Mouse (Mus musculus) ES-Bruce4 (cell line): ENCODE results near the gene Ankrd16.

Source experiments
- CTCF ChIP-seq: IDR thresholded peaks from one replicate; pipeline ENCODE4 v1.8.1; 2011; ENCODE audit warnings: low read depth, low read length
- EP300 ChIP-seq: IDR thresholded peaks from 2 replicates; pipeline ENCODE4 v1.6.1; 2011; ENCODE audit warnings: low read depth, low read length; ENCODE audit not compliant: insufficient read depth
- POLR2A ChIP-seq: IDR thresholded peaks from one replicate; pipeline ENCODE4 v1.8.1; 2011; ENCODE audit warnings: low read length; ENCODE audit not compliant: insufficient read depth

DNA sequence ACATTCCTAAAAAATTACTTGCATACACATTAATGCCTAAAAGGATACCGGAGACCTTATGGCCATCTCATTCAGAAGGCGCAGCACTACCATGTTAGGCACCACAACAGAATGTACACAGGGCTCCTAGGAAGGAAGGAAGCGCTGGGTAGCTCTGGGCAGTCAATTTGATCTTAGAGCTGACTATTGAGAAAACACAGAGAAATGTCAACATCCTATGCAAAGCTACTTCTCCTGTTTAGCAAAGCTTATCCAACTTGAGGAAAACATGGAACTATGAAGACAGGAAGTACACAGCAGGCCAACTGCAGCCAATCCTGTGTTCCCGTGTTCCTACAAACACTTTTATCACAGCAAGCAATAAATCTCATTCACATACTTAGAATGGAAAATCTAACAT is 6.0 kb upstream of the Ankrd16 start:
- TF ChIP-seq POLR2A, result no peak
- TF ChIP-seq EP300, result no peak
- no peak for TF ChIP-seq CTCF
